Comparison of ENCODE assay signal across 23 mouse cellular contexts in genomic region chr6:37421124-37421523, GRCm38 (mm10). TPM values are rescaled to one million over a fixed set of nuclear protein-coding genes. Genes with fewer than 3 reads are reported as not detected.
DNase-seq lines count a peak whose midpoint lies in the region; ATAC-seq lines count a peak whose summit lies in the region.
"Had no signal": no experiment of that assay in that cellular context is flagged by ENCODE, and none has a peak within 500 bp of the region (broad histone marks: within the 10 kb centered on the region; RNA-seq: fewer than 3 reads in every experiment).

No protein-coding gene starts in this region.

- H3K9me3 ChIP-seq in heart, embryonic 14.5 days (ENCODE audit: control insufficient read depth, low read length) = no peaks in the 10 kb centered on the region
- no peaks in the 10 kb centered on the region for H3K9me3 ChIP-seq in kidney, embryonic 14.5 days (ENCODE audit: control insufficient read depth, low read length)
- H3K9me3 ChIP-seq: embryonic facial prominence, embryonic 13.5 days; midbrain, embryonic 10.5 days; stomach, embryonic 15.5 days had no signal

- peaks cover 42% of the 10 kb centered on the region for H3K36me3 ChIP-seq in heart, embryonic 14.5 days (ENCODE audit: control insufficient read depth, insufficient read depth, low read length)
- H3K36me3 ChIP-seq in kidney, embryonic 14.5 days (ENCODE audit: control insufficient read depth, insufficient read depth, low read length) = peaks cover 7% of the 10 kb centered on the region; the same call in 1 of the 2 replicates
- H3K36me3 ChIP-seq: midbrain, embryonic 10.5 days; stomach, embryonic 15.5 days had no signal

- no peak for ATAC-seq in heart, embryonic 14.5 days (ENCODE audit: insufficient number of reproducible peaks, insufficient read depth, low FRiP score, low read depth)
- ATAC-seq in kidney, embryonic 14.5 days (ENCODE audit: low FRiP score, low TSS enrichment) = no peak
- ATAC-seq: forebrain, embryonic 14.5 days had no signal

- H3K27ac ChIP-seq in heart, embryonic 14.5 days (replicated peaks in 1 of 2; ENCODE audit: control insufficient read depth in 1 of 2, insufficient read depth in 1 of 2, low read depth in 2 of 2, low read length in 2 of 2) = peak overlapping the region; percentile 0 to 52; a peak in 2 of 4 replicates
- H3K27ac ChIP-seq in kidney, embryonic 14.5 days (ENCODE audit: low read depth, low read length) = no peak overlapping the region
- H3K27ac ChIP-seq: macrophage; midbrain, embryonic 10.5 days had no signal

- H3K4me1 ChIP-seq in heart, embryonic 14.5 days (ENCODE audit: control insufficient read depth in 2 of 2, insufficient read depth in 2 of 2, low read length in 2 of 2) = peaks cover 65 to 89% of the 10 kb centered on the region in 2 experiments
- peaks cover 32% of the 10 kb centered on the region for H3K4me1 ChIP-seq in kidney, embryonic 14.5 days (ENCODE audit: control insufficient read depth, insufficient read depth, low read length)
- H3K4me1 ChIP-seq: midbrain, embryonic 10.5 days had no signal

- DNase-seq in heart, adult 8-10 months (ENCODE audit: low spot score) = no peak
- peak; percentile 74 to 82 for DNase-seq in kidney, adult 8-10 months
- peak; percentile 90 for DNase-seq in kidney, adult 9 months
- DNase-seq in yolk sac, embryonic 10.5 days (ENCODE audit: low spot score) = peak; percentile 73
- no peak for DNase-seq in left cerebral cortex, postnatal 14 days (ENCODE audit: low spot score in 2 of 2)
- DNase-seq: adrenal gland, postnatal 36 days; B cell, adult 2 months; cerebellum, adult 11-12 months; cerebellum, postnatal 14 days; gastrocnemius, postnatal 10 days; layer of hippocampus, postnatal 36 days; lung, adult 2 months; right cerebral cortex, postnatal 25 days; thymus, adult 18-20 months; thymus, postnatal 4 days had no signal

- H3K9ac ChIP-seq in heart, embryonic 14.5 days (ENCODE audit: low read length) = peak overlapping the region; percentile 42; the same call in 1 of the 2 replicates
- H3K9ac ChIP-seq in kidney, embryonic 14.5 days (ENCODE audit: low read depth, low read length) = no peak overlapping the region
- H3K9ac ChIP-seq: embryonic facial prominence, embryonic 13.5 days; stomach, embryonic 15.5 days had no signal

- WGBS in heart, embryonic 14.5 days = 39% methylated on average over 6 of the region's 6 CpGs
- 83% methylated on average over 6 of the region's 6 CpGs for WGBS in kidney, embryonic 14.5 days

- H3K4me3 ChIP-seq in heart, embryonic 14.5 days (ENCODE audit: control insufficient read depth in 1 of 2, insufficient read depth in 1 of 2, low read depth in 1 of 2, low read length in 2 of 2) = no peak overlapping the region
- no peak overlapping the region for H3K4me3 ChIP-seq in kidney, embryonic 14.5 days (ENCODE audit: low read length)
- H3K4me3 ChIP-seq: embryonic facial prominence, embryonic 13.5 days; midbrain, embryonic 10.5 days; stomach, embryonic 15.5 days had no signal

- H3K27me3 ChIP-seq in heart, embryonic 14.5 days (ENCODE audit: control insufficient read depth, insufficient read depth, low read length) = no peaks in the 10 kb centered on the region
- H3K27me3 ChIP-seq in kidney, embryonic 14.5 days (ENCODE audit: control insufficient read depth, insufficient read depth, low read length) = no peaks in the 10 kb centered on the region
- H3K27me3 ChIP-seq: embryonic facial prominence, embryonic 13.5 days; stomach, embryonic 15.5 days had no signal

- H3K4me2 ChIP-seq in heart, embryonic 14.5 days (ENCODE audit: low read length) = no peak overlapping the region
- no peak overlapping the region for H3K4me2 ChIP-seq in kidney, embryonic 14.5 days (replicated peaks; ENCODE audit: low read depth, low read length)
- H3K4me2 ChIP-seq: embryonic facial prominence, embryonic 13.5 days; liver, embryonic 11.5 days; stomach, embryonic 15.5 days had no signal

- intact Hi-C loops in left cerebral cortex, postnatal 14 days (cut with DNase I) = no loop called here

RNA-seq across cellular contexts. Expression of gene Creb3l2, which starts 20.8 kb away (rescaled TPM):
- polyA plus RNA-seq in heart, embryonic 14.5 days (2014; fragmentation: Nextera tagmentation; extraction: Ambion mirVana) = 36.8 and 39.9 TPM in 2 replicates
- 10 to 100 TPM; 21.8 to 23.8 (median 23.2) TPM for total RNA-seq in heart, adult 8-10 months (2022)
- polyA plus RNA-seq in kidney, embryonic 14.5 days (2014; fragmentation: Nextera tagmentation; extraction: Ambion mirVana) = 21.3 and 34.2 TPM in 2 replicates
- 1 to 10 TPM; 6.7 to 8.1 TPM for total RNA-seq in left cerebral cortex, postnatal 14 days (2021)

Comparison
In these comparisons a context has a peak if more than half of its experiments do, and no peak if none do; other contexts are left out.
1. DNase-seq: peak in kidney, adult 8-10 months (2 of 2), kidney, adult 9 months (single experiment) and yolk sac, embryonic 10.5 days (single experiment); none in heart, adult 8-10 months (single experiment) and left cerebral cortex, postnatal 14 days (0 of 2).